Mouse (Mus musculus) lung, postnatal 0 days (tissue): Measurements from ENCODE around the gene Fryl.

Source experiments
- CTCF ChIP-seq: IDR thresholded peaks from 2 replicates; pipeline ENCODE4 v1.5.1; 2016; ENCODE audit warnings: antibody characterized with exemption, mild to moderate bottlenecking
- EP300 ChIP-seq: IDR thresholded peaks from 2 replicates; pipeline ENCODE4 v1.6.1; 2016; ENCODE audit warnings: antibody characterized with exemption, mild to moderate bottlenecking, control low read depth

DNA sequence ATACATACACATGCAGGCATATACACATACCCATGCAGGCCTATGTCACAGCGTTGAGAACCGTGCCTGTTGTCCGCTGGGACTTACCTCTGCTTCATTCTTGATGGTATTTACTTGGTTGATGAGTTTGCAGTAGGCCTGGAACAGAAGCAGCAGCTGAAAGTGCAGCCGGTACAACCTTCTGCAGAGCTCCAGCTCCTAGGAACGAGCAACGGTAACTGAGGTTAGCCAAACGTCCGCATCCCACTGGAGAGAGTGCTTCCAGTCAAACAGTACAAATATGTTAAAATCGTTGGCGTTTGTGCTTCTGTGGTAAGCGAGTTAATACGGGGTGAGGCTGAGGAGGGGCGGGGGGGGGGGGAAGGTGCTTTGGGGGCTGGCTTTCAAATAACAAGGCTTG lies 232.6 kb downstream of the Fryl start:
- TF ChIP-seq CTCF (no peak), EP300 (no peak)
